Mouse (Mus musculus) spleen, postnatal 4 days (tissue): ENCODE measurements at regions not wholly inside any gene's neighbourhood (a gene's known extent, or its start where the extent isn't known, plus 50 kb on each side); places are given as distances from the start of the nearest gene placed in this dataset.

Source experiments
- DNase-seq, 2 experiments: peaks; one replicate each; pipeline ENCODE4 v3.0.0; 2022; ENCODE audit warnings: low spot score in 2 of 2

GRCm38 (mm10) chr13:107305738-107306137, 283.8 kb upstream of the Kif2a start:
- DNase-seq, result no peak

- DNase-seq, result no peak
Measured at GRCm38 (mm10) chr13:107303878-107304277, 282.0 kb upstream of the Kif2a start.

GRCm38 (mm10) chr13:107303322-107303721, 281.4 kb upstream of the Kif2a start:
- no peak for DNase-seq

GRCm38 (mm10) chr13:107300792-107301191, 278.9 kb upstream of the Kif2a start:
- DNase-seq, result no peak

GRCm38 (mm10) chr13:107264581-107264980, 242.7 kb upstream of the Kif2a start:
- no peak for DNase-seq

GRCm38 (mm10) chr13:107261479-107262050, 239.6 kb upstream of the Kif2a start:
- DNase-seq, result no peak

- DNase-seq, result no peak
Measured at GRCm38 (mm10) chr13:107260274-107260673, 238.3 kb upstream of the Kif2a start.

GRCm38 (mm10) chr13:107247792-107248505, 226.0 kb upstream of the Kif2a start:
- no peak for DNase-seq

- no peak for DNase-seq
Measured at GRCm38 (mm10) chr13:107246956-107247751, 225.2 kb upstream of the Kif2a start.

- no peak for DNase-seq
Measured at GRCm38 (mm10) chr13:107244173-107244572, 222.2 kb upstream of the Kif2a start.

GRCm38 (mm10) chr13:107239035-107239387, 217.1 kb upstream of the Kif2a start:
- DNase-seq, result no peak

GRCm38 (mm10) chr13:107238364-107239034, 216.6 kb upstream of the Kif2a start:
- no peak for DNase-seq

GRCm38 (mm10) chr13:107219456-107219855, 197.5 kb upstream of the Kif2a start:
- DNase-seq, result no peak

- no peak for DNase-seq
Measured at GRCm38 (mm10) chr13:107218351-107218750, 196.4 kb upstream of the Kif2a start.

GRCm38 (mm10) chr13:107217825-107218224, 195.9 kb upstream of the Kif2a start:
- DNase-seq, result no peak

GRCm38 (mm10) chr13:107213281-107213680, 191.4 kb upstream of the Kif2a start:
- no peak for DNase-seq

- DNase-seq, result no peak
Measured at GRCm38 (mm10) chr13:107210676-107211075, 188.8 kb upstream of the Kif2a start.

- DNase-seq, result no peak
Measured at GRCm38 (mm10) chr13:107207354-107208181, 185.6 kb upstream of the Kif2a start.

- DNase-seq, result no peak
Measured at GRCm38 (mm10) chr13:107199875-107200274, 177.9 kb upstream of the Kif2a start.

- DNase-seq, result no peak
Measured at GRCm38 (mm10) chr13:107193426-107193825, 171.5 kb upstream of the Kif2a start.

GRCm38 (mm10) chr13:107187258-107187878, 165.4 kb upstream of the Kif2a start:
- DNase-seq, result no peak
